Mouse (Mus musculus): ENCODE results near the gene Capza2.

The Capza2 gene

GRCm38 (mm10) chr6:17635615-17636284 lies at the start of gene Capza2:
Gene Capza2 (plus strand): TSS chr6:17636234.
- DNase-seq (ENCODE audit: low spot score in 2 of 2), result peak in 1 of 2 experiments; percentile 17

DNA sequence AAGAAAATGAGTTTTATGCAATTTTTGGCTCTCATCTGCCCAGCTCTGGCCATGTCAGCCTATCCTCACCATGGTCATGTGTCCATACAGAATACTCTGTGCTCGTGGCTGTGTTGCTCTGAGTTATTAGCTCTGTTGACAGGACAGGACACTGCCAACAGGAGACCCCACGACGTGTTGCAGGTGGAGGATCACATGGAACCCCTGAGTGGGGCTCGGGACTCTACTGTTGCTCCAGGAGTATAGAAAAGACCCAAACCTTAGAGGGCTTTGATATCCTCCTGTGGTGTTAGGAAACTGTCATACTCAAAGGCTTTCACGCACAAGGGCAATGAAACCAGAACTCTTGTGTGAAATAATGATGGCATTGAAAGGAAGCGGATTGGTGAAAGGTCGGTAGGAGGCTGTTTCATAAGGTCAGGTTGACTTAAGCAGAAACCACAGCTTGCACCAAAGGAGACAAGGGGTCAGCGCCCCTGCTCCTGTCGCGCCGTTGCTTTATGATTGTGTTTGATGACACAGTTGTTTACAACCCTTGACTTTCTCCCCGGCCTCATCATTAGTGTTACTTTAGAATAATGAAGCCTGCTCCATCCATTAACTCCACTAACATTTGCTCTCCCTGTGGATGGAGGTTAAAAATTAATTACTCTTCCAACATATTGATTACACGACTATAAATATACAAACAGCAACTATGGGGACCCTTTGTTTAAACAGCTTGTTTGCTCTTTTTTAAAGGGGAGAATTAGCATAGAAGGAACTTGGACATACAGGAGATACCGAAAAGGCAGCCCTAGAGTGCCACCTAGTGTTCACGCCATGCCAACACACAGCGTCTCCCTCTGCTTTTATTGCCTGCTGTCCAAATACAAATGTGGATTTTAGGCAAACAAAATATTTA lies 46.7 kb upstream of the Capza2 start:
- peak in 1 of 2 experiments; percentile 86 for DNase-seq (ENCODE audit: low spot score in 2 of 2)

GRCm38 (mm10) chr6:17589953-17590627 lies 45.9 kb upstream of the Capza2 start:
- no peak for DNase-seq (ENCODE audit: low spot score in 2 of 2)

DNA sequence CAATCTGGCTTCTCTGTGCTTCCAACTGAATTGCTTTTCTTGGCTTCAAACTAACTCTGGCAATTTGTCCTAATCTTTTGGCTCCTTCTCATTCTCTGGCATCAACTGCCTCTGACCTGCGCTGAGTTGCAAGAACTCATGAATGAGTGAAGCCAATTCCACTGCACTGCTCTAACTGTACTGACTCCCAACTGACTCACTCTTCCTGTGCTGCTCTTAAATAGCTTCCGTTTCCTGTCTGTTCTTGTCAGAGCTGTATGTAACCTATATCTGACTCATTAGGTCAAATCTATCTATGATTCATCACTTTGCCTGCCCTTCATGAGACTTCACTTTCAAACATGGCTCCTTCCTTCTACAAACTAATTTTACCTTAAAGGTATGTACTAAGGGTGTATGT lies 42.1 kb upstream of the Capza2 start:
- no peak for DNase-seq (ENCODE audit: low spot score in 2 of 2)

DNA sequence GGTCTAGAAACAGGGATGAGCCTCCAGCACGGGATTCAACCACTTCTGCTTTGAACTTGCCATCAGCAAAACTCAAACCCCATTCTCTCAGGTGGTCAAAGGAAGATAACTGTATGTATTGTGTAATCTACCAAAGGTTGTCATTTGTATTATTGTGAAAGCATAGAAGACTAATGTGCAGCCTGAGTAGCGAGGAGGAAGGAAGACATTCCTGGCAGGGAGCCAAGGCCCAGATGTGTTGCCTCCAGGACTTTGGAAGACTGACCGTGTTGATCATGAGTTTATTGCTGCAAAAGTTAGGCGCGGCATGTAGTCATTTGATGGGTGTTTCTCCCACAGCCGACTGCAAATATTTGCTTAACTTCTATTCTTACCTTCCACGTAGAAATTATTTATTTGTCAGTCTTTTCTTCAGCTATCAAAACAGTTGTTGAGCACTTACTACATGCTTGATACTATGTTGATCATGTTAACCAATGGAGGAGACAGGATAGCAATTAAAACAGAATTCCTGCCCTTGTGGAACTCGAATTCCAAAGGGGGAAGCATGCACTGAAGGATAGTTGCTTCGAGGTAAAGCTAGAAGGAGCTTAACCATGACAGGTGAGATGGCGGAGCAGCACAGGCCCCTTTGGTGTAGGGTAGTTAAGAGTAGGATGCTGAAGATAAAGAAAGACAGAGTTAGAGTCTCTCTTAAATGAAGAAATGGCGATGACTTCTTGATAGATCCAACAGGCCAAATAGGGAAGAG lies 40.1 kb upstream of the Capza2 start:
- no peak for DNase-seq (ENCODE audit: low spot score in 2 of 2)

DNA sequence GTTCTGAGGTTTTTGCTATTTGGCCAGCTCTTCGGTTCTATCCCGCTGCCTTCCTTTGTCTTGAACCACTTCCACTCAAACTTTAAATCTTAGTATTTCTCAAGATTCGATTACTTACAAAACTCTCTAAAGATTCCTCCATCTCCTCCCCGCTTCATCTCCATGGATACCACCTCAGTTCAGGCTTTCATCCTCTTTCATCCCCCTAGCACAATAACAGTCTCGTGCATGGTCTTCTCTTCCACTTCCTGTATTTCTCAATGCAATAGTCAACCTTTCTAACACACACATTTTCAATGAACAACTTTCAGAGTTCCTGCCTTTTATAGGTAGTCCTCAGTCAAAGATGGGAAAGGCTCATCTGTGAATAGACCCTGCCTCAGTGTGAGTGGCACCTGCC lies 36.7 kb upstream of the Capza2 start:
- no peak for DNase-seq (ENCODE audit: low spot score in 2 of 2)

DNA sequence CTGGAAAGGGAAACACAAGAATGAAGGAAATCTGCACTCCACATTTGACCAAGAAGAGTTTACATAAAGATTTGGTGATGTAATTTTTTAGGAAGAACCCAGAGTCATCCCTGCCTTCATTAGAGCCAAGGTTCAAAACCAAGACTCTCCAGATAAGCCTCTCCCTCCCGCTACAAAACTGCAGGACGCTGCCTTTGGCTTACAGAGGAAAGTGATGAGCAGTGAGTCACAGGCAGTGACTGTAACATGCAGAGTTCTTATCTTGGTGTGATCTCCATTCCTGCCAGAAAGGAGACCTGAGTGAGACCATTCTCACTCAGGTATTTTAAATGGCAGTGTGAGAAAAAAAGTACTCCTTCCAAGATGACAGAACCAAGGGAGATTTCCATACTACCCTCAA lies 34.5 kb upstream of the Capza2 start:
- DNase-seq (ENCODE audit: low spot score in 2 of 2), result no peak

DNA sequence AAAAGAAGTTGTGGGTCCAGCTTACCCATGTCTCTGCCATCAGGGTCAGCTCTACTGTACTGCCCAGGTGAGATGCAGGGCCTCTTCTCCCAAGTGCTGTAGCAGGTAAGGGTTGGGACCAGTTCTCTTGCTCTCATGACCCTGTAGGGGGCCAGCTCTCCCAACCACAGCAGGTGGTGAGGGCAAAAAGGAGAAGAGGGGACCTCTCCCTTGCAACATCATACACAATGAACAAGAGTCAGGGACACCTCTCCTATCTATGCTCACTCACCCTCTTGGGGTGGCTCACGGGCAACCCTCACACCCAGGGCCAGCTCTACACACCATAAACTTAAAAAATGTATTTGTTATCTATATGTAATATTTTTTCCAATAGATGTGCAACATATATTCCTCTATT lies 29.1 kb upstream of the Capza2 start:
- DNase-seq (ENCODE audit: low spot score in 2 of 2), result no peak

- no peak for DNase-seq (ENCODE audit: low spot score in 2 of 2)
Measured at GRCm38 (mm10) chr6:17611352-17612010, 24.6 kb upstream of the Capza2 start.

GRCm38 (mm10) chr6:17612652-17613051 lies 23.4 kb upstream of the Capza2 start:
- no peak for DNase-seq (ENCODE audit: low spot score in 2 of 2)

- no peak for DNase-seq (ENCODE audit: low spot score in 2 of 2)
Measured at GRCm38 (mm10) chr6:17620823-17621222, 15.2 kb upstream of the Capza2 start.

GRCm38 (mm10) chr6:17621436-17621835 lies 14.6 kb upstream of the Capza2 start:
- no peak for DNase-seq (ENCODE audit: low spot score in 2 of 2)

GRCm38 (mm10) chr6:17628701-17629455 lies 7.2 kb upstream of the Capza2 start:
- peak in 1 of 2 experiments; percentile 55 for DNase-seq (ENCODE audit: low spot score in 2 of 2)

DNA sequence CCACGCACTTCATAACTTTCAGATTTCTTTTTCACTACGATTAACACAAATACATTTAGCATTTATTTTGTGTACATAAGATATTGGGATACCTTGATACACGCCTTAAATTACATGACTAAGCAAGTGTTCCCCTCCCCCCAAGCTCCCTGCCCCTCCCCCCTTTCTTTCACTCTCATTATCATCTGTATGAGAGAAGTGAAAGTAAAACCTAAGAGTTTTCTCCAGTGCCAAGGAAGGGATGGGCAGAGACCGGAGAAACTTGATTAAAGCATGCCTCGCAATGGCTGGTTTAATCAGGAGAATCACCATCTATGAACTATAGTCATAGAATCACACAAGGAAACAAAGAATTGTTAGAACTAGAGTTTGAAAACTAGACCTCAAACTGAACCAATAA lies 6.3 kb upstream of the Capza2 start:
- no peak for DNase-seq (ENCODE audit: low spot score in 2 of 2)

DNA sequence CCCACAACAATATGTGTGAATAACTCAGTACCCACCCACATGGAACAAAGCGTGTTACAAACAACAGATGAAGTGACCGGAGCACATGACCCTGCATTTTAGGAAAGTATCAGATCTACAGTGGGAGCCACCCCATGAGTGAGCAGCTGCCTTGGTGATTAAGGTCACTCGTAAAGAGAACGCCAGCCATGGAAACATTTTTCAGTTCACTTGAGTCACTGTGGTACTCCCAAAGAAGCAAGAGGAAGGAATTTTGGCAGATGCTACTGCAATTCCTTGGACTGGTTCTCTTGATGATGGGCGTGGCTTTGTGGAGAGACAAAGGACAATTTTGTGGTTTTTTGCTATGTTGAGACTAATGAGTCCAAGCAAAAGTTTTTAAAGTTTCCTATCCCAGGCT lies 4.4 kb upstream of the Capza2 start:
- no peak for DNase-seq (ENCODE audit: low spot score in 2 of 2)

GRCm38 (mm10) chr6:17633819-17634218 lies 2.2 kb upstream of the Capza2 start:
- no peak for DNase-seq (ENCODE audit: low spot score in 2 of 2)

DNA sequence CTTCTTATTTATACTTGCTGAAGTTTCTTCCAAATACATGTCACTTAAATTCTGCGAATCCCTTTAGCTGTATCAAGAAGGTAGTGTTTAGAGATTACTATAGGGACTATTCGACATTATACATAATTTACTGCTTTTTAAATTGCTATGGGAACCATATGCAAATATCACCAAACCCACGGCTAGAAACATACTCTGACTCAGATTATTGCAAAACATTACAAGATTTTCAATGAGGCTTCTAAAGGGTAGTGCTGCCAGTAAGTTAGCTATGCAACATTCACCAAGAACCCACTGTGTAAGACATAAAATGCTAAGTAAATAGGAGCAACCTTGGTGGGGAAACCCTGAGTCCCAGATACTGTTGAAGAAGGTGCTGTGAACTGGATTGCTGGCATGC lies 1.0 kb upstream of the Capza2 start:
- no peak for DNase-seq (ENCODE audit: low spot score in 2 of 2)

- peak; percentile 89 to 93 for DNase-seq (ENCODE audit: low spot score in 2 of 2)
Measured at GRCm38 (mm10) chr6:17636764-17637170, 733 bp downstream of the Capza2 start.

GRCm38 (mm10) chr6:17637205-17638203 lies 1.5 kb downstream of the Capza2 start:
- peak in 1 of 2 experiments; percentile 44 for DNase-seq (ENCODE audit: low spot score in 2 of 2)
